Mouse (Mus musculus): ENCODE measurements around the gene Ints6. TPM values are rescaled to one million over a fixed set of nuclear protein-coding genes. Genes with fewer than 3 reads are reported as not detected.

Ints6 gene
- polyA plus RNA-seq, 1 experiment from 2014 or later, result 35.2 TPM

GRCm38 (mm10) chr14:62789282-62789681 lies 28.3 kb upstream of the Ints6 start:
- no peaks in the 10 kb centered on the region for H3K36me3 ChIP-seq (ENCODE audit: insufficient read depth)
- DNase-seq, result no peak
- no peak for ATAC-seq (ENCODE audit: insufficient read depth)
- H3K9ac ChIP-seq, result no peak overlapping the region
- H3K4me2 ChIP-seq, result no peak overlapping the region
- H3K4me1 ChIP-seq (ENCODE audit: insufficient read depth), result no peaks in the 10 kb centered on the region
- no peak for TF ChIP-seq CTCF (IDR thresholded peaks at IDR 0.05; ENCODE audit: low read depth)
- no peak overlapping the region for H3K4me3 ChIP-seq (ENCODE audit: low read depth, low read length)
- WGBS, result 74% methylated on average over 4 of the region's 4 CpGs
- no peaks in the 10 kb centered on the region for H3K27me3 ChIP-seq (ENCODE audit: insufficient read depth, low read length)
- H3K9me3 ChIP-seq (ENCODE audit: low read depth, low read length), result no peaks in the 10 kb centered on the region
- no peak overlapping the region for H3K27ac ChIP-seq (ENCODE audit: low read depth)

- no peak for TF ChIP-seq CTCF (IDR thresholded peaks at IDR 0.05; ENCODE audit: low read depth)
- H3K4me3 ChIP-seq (ENCODE audit: low read depth, low read length), result no peak overlapping the region
- WGBS, result 80% methylated on average over 5 of the region's 5 CpGs
Measured at GRCm38 (mm10) chr14:62782981-62783380, 22.0 kb upstream of the Ints6 start.

GRCm38 (mm10) chr14:62780520-62781316 lies 19.7 kb upstream of the Ints6 start:
- no peaks in the 10 kb centered on the region for H3K4me1 ChIP-seq (ENCODE audit: insufficient read depth)
- no peak overlapping the region for H3K9ac ChIP-seq

More at GRCm38 (mm10) chr14:62782981-62783380, 22.0 kb upstream of the Ints6 start:
- ATAC-seq (ENCODE audit: insufficient read depth), result no peak
- no peaks in the 10 kb centered on the region for H3K27me3 ChIP-seq (ENCODE audit: insufficient read depth, low read length)
- H3K9ac ChIP-seq, result no peak overlapping the region
- H3K27ac ChIP-seq (ENCODE audit: low read depth), result no peak overlapping the region
- H3K36me3 ChIP-seq (ENCODE audit: insufficient read depth), result no peaks in the 10 kb centered on the region
- H3K4me2 ChIP-seq, result no peak overlapping the region
- no peaks in the 10 kb centered on the region for H3K9me3 ChIP-seq (ENCODE audit: low read depth, low read length)
- no peaks in the 10 kb centered on the region for H3K4me1 ChIP-seq (ENCODE audit: insufficient read depth)
- no peak for DNase-seq

GRCm38 (mm10) chr14:62778095-62778494 lies 17.1 kb upstream of the Ints6 start:
- no peaks in the 10 kb centered on the region for H3K4me1 ChIP-seq (ENCODE audit: insufficient read depth)
- ATAC-seq (ENCODE audit: insufficient read depth), result no peak
- H3K36me3 ChIP-seq (ENCODE audit: insufficient read depth), result no peaks in the 10 kb centered on the region
- DNase-seq, result no peak
- no peaks in the 10 kb centered on the region for H3K27me3 ChIP-seq (ENCODE audit: insufficient read depth, low read length)
- H3K9me3 ChIP-seq (ENCODE audit: low read depth, low read length), result no peaks in the 10 kb centered on the region
- 93% methylated on average over 9 of the region's 9 CpGs for WGBS
- no peak overlapping the region for H3K9ac ChIP-seq
- no peak overlapping the region for H3K27ac ChIP-seq (ENCODE audit: low read depth)
- TF ChIP-seq CTCF (IDR thresholded peaks at IDR 0.05; ENCODE audit: low read depth), result no peak
- no peak overlapping the region for H3K4me3 ChIP-seq (ENCODE audit: low read depth, low read length)
- H3K4me2 ChIP-seq, result no peak overlapping the region

More at GRCm38 (mm10) chr14:62780520-62781316, 19.7 kb upstream of the Ints6 start:
- DNase-seq, result no peak
- H3K27ac ChIP-seq (ENCODE audit: low read depth), result no peak overlapping the region
- no peaks in the 10 kb centered on the region for H3K27me3 ChIP-seq (ENCODE audit: insufficient read depth, low read length)
- H3K4me3 ChIP-seq (ENCODE audit: low read depth, low read length), result no peak overlapping the region
- WGBS, result 61% methylated on average over 9 of the region's 9 CpGs
- ATAC-seq (ENCODE audit: insufficient read depth), result no peak
- H3K9me3 ChIP-seq (ENCODE audit: low read depth, low read length), result no peaks in the 10 kb centered on the region
- no peak overlapping the region for H3K4me2 ChIP-seq
- H3K36me3 ChIP-seq (ENCODE audit: insufficient read depth), result no peaks in the 10 kb centered on the region
- TF ChIP-seq CTCF (IDR thresholded peaks at IDR 0.05; ENCODE audit: low read depth), result no peak

- H3K36me3 ChIP-seq (ENCODE audit: insufficient read depth), result no peaks in the 10 kb centered on the region
- no peak overlapping the region for H3K9ac ChIP-seq
- WGBS, result 60% methylated on average over 3 of the region's 3 CpGs
- H3K4me3 ChIP-seq (ENCODE audit: low read depth, low read length), result no peak overlapping the region
- no peak for TF ChIP-seq CTCF (IDR thresholded peaks at IDR 0.05; ENCODE audit: low read depth)
- H3K4me2 ChIP-seq, result no peak overlapping the region
- no peaks in the 10 kb centered on the region for H3K27me3 ChIP-seq (ENCODE audit: insufficient read depth, low read length)
- H3K9me3 ChIP-seq (ENCODE audit: low read depth, low read length), result no peaks in the 10 kb centered on the region
- DNase-seq (no peak), ATAC-seq (ENCODE audit: insufficient read depth) (no peak)
- H3K4me1 ChIP-seq (ENCODE audit: insufficient read depth), result no peaks in the 10 kb centered on the region
- no peak overlapping the region for H3K27ac ChIP-seq (ENCODE audit: low read depth)
Measured at GRCm38 (mm10) chr14:62775034-62775433, 14.1 kb upstream of the Ints6 start.

- no peak overlapping the region for H3K27ac ChIP-seq (ENCODE audit: low read depth)
- no peak for TF ChIP-seq CTCF (IDR thresholded peaks at IDR 0.05; ENCODE audit: low read depth)
- H3K9me3 ChIP-seq (ENCODE audit: low read depth, low read length), result no peaks in the 10 kb centered on the region
Measured at GRCm38 (mm10) chr14:62774246-62774645, 13.3 kb upstream of the Ints6 start.

GRCm38 (mm10) chr14:62773766-62774165 lies 12.8 kb upstream of the Ints6 start:
- no peak for ATAC-seq (ENCODE audit: insufficient read depth)
- Histone ChIP-seq H3K9me3 (ENCODE audit: low read depth, low read length) (no peaks in the 10 kb centered on the region), H3K36me3 (ENCODE audit: insufficient read depth) (no peaks in the 10 kb centered on the region), H3K4me2 (no peak overlapping the region), H3K9ac (no peak overlapping the region), H3K27ac (ENCODE audit: low read depth) (no peak overlapping the region), H3K27me3 (ENCODE audit: insufficient read depth, low read length) (no peaks in the 10 kb centered on the region), H3K4me3 (ENCODE audit: low read depth, low read length) (no peak overlapping the region), H3K4me1 (ENCODE audit: insufficient read depth) (no peaks in the 10 kb centered on the region)
- DNase-seq, result no peak
- TF ChIP-seq CTCF (IDR thresholded peaks at IDR 0.05; ENCODE audit: low read depth), result no peak
- WGBS, result 73% methylated on average over 6 of the region's 6 CpGs

More at GRCm38 (mm10) chr14:62774246-62774645, 13.3 kb upstream of the Ints6 start:
- WGBS, result 86% methylated on average over 3 of the region's 3 CpGs
- ATAC-seq (ENCODE audit: insufficient read depth) (no peak), DNase-seq (no peak)
- no peaks in the 10 kb centered on the region for H3K36me3 ChIP-seq (ENCODE audit: insufficient read depth)
- H3K4me2 ChIP-seq, result no peak overlapping the region
- H3K9ac ChIP-seq, result no peak overlapping the region
- H3K4me3 ChIP-seq (ENCODE audit: low read depth, low read length), result no peak overlapping the region
- H3K27me3 ChIP-seq (ENCODE audit: insufficient read depth, low read length), result no peaks in the 10 kb centered on the region
- H3K4me1 ChIP-seq (ENCODE audit: insufficient read depth), result no peaks in the 10 kb centered on the region
